Mouse (Mus musculus): ENCODE measurements at regions not wholly inside any gene's neighbourhood (a gene's known extent, or its start where the extent isn't known, plus 50 kb on each side); places are given as distances from the start of the nearest gene placed in this dataset.
A peak's percentile ranks its signal among the peaks of the same experiment; 100 is the strongest.
"Not testable (repeated sequence)": the region's sequence is repeated elsewhere in the genome, so short reads cannot be mapped to it uniquely, and the experiment has no call there.

GRCm38 (mm10) chr15:52406156-52406885, 1478.4 kb upstream of the Gm7489 start:
- DNase-seq = no peak

DNA sequence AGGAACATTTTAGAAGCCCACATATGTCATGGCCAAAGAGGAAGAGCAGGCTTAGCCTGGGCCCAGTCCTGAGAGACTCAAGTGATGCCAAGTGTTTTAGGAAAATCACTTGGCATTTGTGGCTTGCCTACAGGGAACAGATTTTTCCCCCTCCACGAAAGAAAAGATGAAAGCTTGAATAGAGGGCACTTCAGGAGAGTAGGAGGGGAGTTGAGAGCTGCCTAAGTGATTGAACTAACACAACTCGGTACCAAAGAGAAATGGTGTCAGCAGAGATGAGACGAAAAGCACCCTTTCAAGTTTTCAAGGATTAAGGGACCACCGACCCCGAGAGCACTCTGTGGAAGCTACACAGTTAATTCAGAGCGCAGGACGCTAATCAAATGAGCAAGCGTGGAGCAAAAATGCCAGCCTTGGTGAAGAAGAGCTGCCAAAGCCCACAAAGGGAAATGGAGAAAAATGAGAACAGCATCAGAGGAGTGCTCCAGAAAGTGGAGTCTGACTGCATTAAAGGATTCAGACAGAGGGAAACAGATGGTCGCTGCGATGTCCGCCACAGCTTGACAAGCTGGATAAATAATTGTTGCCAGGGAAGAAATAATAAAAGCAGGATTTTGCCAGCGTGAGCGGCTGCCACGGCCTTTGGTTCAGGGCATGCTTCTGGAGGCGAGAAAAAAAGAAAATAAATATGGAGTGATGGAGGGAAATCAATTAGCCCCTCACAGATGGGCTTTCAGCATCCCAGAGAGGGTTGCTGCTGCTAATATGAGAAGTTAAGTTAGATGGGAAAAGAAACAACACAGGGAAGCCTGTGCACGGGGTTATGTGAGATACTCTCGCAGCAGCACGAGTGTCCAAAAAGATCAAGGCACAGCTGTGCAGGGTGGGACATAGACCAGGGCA, 1471.6 kb upstream of the Gm7489 start:
- peak; percentile 5 for DNase-seq

GRCm38 (mm10) chr15:52425976-52426375, 1458.7 kb upstream of the Gm7489 start:
- no peak for DNase-seq

DNA sequence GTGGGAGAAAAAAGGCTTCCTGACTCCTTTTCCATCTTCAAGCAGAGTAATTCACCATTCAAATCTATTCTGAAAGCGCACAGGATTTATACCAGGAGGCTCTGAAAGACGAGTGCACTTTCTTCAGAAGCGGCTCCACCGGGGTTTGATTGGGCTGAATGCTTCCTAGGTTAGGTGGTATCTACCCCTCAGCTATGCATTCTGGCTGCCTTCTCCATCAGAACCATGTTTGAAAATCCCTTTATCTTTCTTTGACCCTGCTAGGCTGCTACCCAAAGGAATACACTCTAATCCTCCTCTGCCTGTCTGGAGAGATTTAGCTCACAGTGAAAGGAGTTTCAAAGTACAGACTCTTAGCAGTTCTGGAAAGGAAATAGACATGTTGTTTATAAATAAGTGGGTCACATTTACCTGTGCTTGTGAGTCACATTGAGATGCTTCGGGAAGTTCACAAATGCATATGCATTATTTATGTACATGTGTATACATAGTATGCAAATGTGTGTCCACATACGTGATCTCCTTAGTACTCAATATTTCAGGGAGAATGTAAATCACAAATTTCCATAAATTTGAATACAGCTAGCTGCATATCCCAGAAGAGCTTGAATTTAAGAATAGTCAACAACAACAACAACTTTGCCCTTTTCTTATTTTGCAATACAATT, 1454.1 kb upstream of the Gm7489 start:
- no peak for DNase-seq

DNA sequence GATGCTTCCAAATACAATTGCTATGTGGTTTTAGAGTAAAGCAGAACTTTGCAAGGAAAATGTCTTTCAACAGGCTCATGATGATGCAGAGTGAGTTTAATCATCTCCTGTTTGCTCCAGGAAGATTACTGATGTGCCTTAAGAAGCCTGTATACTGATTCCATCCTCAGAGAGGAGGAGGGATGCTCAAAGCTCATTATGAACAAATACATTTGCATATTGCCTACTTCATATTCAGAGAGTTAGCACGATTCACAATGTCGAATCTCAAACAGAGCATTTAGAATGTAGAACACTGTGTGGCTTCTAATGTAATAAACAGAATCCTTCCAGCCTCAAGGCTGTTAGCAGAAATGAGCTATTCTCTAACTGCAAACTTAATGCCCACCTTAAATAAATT, 1451.1 kb upstream of the Gm7489 start:
- no peak for DNase-seq

- no peak for DNase-seq
Measured at GRCm38 (mm10) chr15:52438403-52438802, 1446.3 kb upstream of the Gm7489 start.

GRCm38 (mm10) chr15:52458782-52459181, 1425.9 kb upstream of the Gm7489 start:
- DNase-seq = peak; percentile 84

DNA sequence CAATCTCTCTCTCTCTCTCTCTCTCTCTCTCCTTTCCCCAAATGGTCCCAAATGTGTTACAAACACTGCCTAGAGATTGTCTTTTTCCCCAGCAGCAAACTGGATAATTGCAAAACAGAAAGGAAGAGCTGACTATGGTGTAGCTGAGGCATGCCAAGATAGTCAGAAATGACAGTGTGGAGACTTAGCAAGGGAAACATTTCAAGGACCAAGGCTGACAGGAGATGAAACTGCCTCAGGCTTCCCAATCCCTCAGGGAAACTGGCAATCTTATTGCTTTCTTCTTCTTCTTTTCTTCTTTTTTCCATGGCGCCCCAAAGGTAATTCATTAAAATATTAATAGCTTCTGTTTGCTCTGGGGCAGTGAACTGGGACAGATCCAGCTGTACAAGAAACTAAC, 1425.4 kb upstream of the Gm7489 start:
- no peak for DNase-seq

- no peak for DNase-seq
Measured at GRCm38 (mm10) chr15:52464226-52465138, 1420.2 kb upstream of the Gm7489 start.

DNA sequence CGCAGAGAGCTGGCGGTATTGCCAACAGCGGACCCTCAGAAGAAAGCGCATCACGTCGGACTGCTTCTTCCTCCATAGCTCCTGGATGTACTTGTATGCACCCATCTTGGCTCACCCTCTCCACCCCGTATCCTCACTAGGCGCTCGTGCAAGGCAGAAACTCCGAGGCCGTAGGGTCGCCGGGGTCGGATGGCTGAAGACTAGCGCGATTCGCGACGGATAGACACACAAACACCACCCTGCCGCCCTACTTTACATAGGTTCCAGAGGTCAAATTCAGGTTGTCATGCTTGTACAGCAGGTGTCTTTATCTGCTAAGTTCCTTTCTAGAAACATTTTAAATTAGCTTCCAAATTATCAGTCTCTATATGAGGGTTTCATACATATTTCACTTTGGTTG, 1406.6 kb upstream of the Gm7489 start:
- not testable (repeated sequence) for DNase-seq

- peak; percentile 11 for DNase-seq
Measured at GRCm38 (mm10) chr15:52480834-52481233, 1403.9 kb upstream of the Gm7489 start.

DNA sequence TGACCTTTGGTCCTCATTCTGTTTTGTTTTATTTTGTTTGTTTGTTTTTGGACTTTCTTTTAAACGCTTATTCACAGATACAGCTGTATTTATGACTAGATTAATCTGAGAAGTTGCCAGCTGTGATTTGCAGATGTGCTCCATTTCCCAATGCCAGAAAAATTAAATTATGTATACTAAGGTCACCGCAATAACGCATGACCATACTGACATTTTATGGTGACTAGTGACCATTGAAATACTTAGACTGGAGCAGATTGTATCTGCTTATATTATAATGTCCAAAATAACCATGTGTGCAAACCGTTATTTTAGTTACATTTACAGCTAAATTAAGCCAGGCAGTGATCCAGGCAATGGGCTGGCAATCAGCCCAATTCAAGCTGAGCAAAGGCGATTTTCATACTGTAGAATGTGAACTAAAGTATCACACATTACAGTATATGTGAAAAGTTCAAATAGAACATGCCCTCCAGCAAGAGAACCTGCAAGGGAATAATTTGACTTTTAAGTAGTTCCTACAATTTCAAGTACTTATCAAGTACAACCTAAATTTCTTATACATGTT, 1401.0 kb upstream of the Gm7489 start:
- DNase-seq = no peak

DNA sequence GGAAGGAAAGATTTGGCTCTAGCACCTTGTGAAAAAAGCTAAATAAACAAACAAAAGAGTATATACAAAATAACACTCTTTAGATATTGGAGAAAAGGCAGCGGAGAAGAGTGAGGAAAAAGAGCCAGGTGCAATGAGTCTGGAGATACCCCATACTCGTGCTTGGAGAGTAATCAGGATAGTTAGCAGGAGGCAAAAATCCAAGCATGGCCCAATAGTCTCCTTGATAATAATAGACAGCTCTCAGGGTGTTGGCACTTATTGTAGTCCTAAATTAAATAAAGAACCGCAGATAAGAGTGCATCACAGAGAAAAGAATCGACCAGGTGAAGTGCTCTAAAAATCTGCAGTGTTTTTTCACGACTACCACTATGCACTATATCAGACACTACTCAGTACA, 1400.4 kb upstream of the Gm7489 start:
- no peak for DNase-seq

DNA sequence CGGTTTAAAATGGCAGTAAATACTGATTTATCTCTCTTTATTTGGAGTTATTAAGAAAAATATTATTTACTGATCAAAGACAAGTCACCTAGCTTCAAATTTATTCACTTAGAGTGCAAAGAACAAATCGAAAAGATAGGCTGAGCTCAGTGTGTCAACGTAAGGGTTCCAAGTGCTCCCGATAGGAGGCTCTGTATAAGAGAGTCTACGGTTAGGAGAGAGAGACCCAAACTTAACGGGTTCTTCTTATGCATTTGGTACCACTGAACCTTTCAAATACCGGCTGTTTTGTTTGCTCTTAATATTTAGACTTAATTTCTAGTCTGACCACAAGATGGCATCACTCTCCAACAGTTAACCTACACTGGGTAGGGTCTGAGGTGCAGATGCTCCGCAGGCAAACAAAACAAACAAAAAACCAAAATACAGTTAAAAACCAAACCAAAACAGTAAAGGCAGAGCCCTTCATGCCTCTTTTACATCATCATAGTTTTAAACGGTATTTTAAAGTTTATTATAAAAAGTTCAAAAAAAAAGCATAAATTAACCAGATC, 1379.4 kb upstream of the Gm7489 start:
- no peak for DNase-seq

DNA sequence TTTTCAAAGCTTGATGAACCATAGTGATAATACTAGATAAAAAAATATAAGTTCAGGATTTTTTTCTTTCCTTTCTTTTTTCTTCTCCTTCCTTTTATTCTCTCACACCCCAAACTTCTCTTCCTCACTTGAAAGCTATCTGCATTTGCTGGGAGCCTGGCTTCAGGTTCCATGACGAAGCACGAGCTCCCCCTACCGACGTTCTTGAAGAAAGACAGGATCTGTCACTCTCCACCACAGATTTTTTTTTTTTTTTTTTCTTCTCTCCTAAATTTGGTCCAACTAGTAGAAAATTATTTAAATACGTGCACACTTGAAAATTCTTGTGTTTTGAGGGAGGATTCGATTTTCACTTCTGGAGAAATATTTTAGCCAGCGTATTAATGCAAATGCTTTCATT, 1377.8 kb upstream of the Gm7489 start:
- DNase-seq = peak; percentile 70

- DNase-seq = no peak
Measured at GRCm38 (mm10) chr15:52508609-52509008, 1376.1 kb upstream of the Gm7489 start.

- DNase-seq = no peak
Measured at GRCm38 (mm10) chr15:52510137-52510536, 1374.6 kb upstream of the Gm7489 start.

GRCm38 (mm10) chr15:52536594-52536993, 1348.1 kb upstream of the Gm7489 start:
- DNase-seq = no peak

DNA sequence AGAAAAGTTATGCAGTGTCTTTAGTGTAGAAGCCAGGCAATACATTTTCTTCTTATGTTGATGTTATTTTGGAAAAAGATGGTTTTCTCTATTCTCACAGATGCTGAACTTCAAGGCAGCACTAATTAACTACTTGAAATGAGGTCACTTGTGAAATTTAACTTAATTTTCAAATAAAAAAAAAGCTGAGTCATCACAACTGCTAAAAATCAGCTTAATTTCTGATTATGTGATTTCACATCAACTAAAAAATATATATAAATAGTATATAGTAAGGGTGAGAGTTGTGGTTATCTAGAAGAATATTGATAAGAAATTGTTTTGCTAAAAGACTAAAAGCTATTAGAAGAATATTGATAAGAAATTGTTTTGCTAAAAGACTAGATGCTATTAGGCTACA, 1326.0 kb upstream of the Gm7489 start:
- no peak for DNase-seq

DNA sequence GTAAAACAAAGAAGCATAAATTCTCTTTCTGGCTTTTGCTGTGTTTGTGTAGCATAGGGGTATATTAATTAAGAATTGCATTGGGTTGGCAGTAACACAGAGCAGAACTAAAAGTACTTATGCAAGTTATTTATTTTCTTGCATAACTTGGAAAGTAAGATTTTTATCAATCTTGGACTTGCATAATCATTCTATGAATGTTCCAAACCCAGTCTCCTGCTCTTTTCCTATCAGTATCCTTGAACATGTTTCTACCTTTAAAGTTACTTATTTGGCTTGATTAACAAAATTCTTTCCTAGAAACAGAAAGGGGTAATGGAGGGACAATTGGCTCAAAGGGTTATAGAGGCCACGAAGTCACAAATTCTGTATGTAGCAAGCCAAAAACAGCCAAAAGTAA, 1320.6 kb upstream of the Gm7489 start:
- no peak for DNase-seq

DNA sequence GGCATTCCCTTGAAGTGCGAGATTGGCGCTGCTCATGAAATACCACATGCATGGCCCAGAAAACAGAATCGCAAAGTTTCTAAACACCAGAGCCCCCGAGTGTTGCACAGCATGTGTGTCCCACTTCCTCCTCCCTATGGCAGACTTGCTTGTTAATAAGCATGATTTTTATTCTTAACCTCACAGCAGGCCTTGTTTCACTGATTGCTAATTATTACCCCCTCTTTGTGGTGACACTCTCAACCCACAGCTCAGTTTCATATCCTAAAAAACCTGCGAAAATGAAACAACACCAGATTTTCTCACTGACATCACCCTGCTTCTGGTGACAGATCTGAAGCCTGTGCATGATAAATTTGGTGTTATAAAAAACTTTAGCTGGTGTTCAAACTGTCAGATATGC, 1319.3 kb upstream of the Gm7489 start:
- DNase-seq = no peak

- no peak for DNase-seq
Measured at GRCm38 (mm10) chr15:52570256-52570655, 1314.5 kb upstream of the Gm7489 start.

Measured in kidney, postnatal 10 days (tissue).